Mouse (Mus musculus): ENCODE results near the gene Faah.

- TF ChIP-seq CTCF (IDR thresholded peaks at IDR 0.05) = no peak
- TF ChIP-seq EP300 (IDR thresholded peaks at IDR 0.05) = no peak
These were observed 73.9 kb downstream of the Faah start for GRCm38 (mm10) chr4:115943669-115944314.
